Mouse (Mus musculus) hindbrain, embryonic 15.5 days (tissue): ENCODE measurements at regions not wholly inside any gene's neighbourhood (a gene's known extent, or its start where the extent isn't known, plus 50 kb on each side); places are given as distances from the start of the nearest gene placed in this dataset.

Experiments
- ATAC-seq: fragments of 200-750 bp; cut with Nextera tagmentation; 2 replicates; pipeline ENCODE4 v1.8.0; 2017; ENCODE audit warnings: low read depth, moderate number of reproducible peaks, moderate TSS enrichment; ENCODE audit not compliant: low FRiP score
- H3K27ac ChIP-seq: fragments of 300-500 bp; sonication (generic); replicated peaks from 2 replicates; pipeline ENCODE4 v1.5.1; 2015; ENCODE audit warnings: mild to moderate bottlenecking, inconsistent platforms
- H3K27me3 ChIP-seq: fragments of 300-500 bp; sonication (generic); 2 replicates; pipeline ENCODE4 v1.6.1; 2015; ENCODE audit warnings: control low read depth, inconsistent platforms
- H3K36me3 ChIP-seq: fragments of 300-500 bp; sonication (generic); 2 replicates; pipeline ENCODE4 v1.6.1; 2015; ENCODE audit warnings: control low read depth, inconsistent platforms
- H3K4me1 ChIP-seq: fragments of 300-500 bp; sonication (generic); replicated peaks from 2 replicates; pipeline ENCODE4 v1.6.1; 2015; ENCODE audit warnings: control low read depth, inconsistent platforms
- H3K4me2 ChIP-seq: fragments of 300-500 bp; sonication (generic); 2 replicates; pipeline ENCODE4 v1.6.1; 2015; ENCODE audit warnings: moderate library complexity, mild to moderate bottlenecking, inconsistent platforms
- H3K4me3 ChIP-seq: fragments of 300-500 bp; sonication (generic); 2 replicates; pipeline ENCODE4 v1.5.1; 2015; ENCODE audit warnings: mild to moderate bottlenecking, inconsistent platforms
- H3K9ac ChIP-seq: fragments of 300-500 bp; sonication (generic); 2 replicates; pipeline ENCODE4 v1.6.1; 2015; ENCODE audit warnings: inconsistent platforms
- H3K9me3 ChIP-seq: fragments of 300-500 bp; sonication (generic); 2 replicates; pipeline ENCODE4 v1.6.1; 2016; ENCODE audit warnings: control low read depth, inconsistent platforms
- WGBS: fragments of 180-500 bp; shearing (Covaris S2); methylation state at CpG from one replicate; pipeline ENCODE4 v1.1.7; 2015; 5-methylcytosine and 5-hydroxymethylcytosine counted together

GRCm38 (mm10) chr17:27339261-27339660 lies 135.0 kb upstream of the Lemd2 start:
- Histone ChIP-seq H3K36me3 (no peaks in the 10 kb centered on the region), H3K27me3 (no peaks in the 10 kb centered on the region), H3K4me1 (peaks cover 5% of the 10 kb centered on the region; the same call in 1 of the 2 replicates), H3K4me3 (no peak overlapping the region), H3K4me2 (no peak overlapping the region), H3K9me3 (no peaks in the 10 kb centered on the region), H3K27ac (no peak overlapping the region), H3K9ac (no peak overlapping the region)
- WGBS, result 49% methylated on average over 2 of the region's 2 CpGs
- no peak for ATAC-seq

GRCm38 (mm10) chr17:27335621-27336020 lies 131.4 kb upstream of the Lemd2 start:
- 49% methylated on average over 4 of the region's 4 CpGs for WGBS

GRCm38 (mm10) chr17:27333593-27333992 lies 129.3 kb upstream of the Lemd2 start:
- WGBS, result 83% methylated on average over 16 of the region's 16 CpGs
- ATAC-seq, result no peak

More at GRCm38 (mm10) chr17:27335621-27336020, 131.4 kb upstream of the Lemd2 start:
- Histone ChIP-seq H3K4me3 (no peak overlapping the region), H3K27me3 (no peaks in the 10 kb centered on the region), H3K27ac (no peak overlapping the region), H3K36me3 (no peaks in the 10 kb centered on the region), H3K4me2 (no peak overlapping the region), H3K4me1 (peaks cover 5% of the 10 kb centered on the region; the same call in 1 of the 2 replicates), H3K9ac (no peak overlapping the region), H3K9me3 (no peaks in the 10 kb centered on the region)
- ATAC-seq, result no peak

DNA sequence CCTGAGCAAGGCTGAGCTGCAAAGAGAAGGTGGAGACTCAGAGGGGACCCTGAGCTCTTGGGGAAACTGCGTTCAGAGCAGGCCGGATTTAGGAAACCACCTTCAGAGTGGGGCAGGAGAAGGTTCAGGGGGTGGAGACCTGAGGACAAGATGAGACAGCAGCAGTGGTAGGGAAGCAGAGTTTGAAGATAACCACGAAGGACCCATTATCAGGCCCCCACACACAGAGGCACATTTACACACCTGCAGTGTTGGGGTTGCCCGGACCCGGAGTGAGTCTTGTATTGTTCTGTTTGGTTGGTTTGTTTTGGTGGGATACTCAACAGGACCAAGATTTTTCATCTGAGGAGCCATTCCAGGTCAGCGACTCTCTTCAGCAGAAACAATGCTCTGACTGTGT lies 128.9 kb upstream of the Lemd2 start:
- Histone ChIP-seq H3K27me3 (no peaks in the 10 kb centered on the region), H3K4me1 (peaks cover 9% of the 10 kb centered on the region), H3K9me3 (no peaks in the 10 kb centered on the region), H3K9ac (no peak overlapping the region), H3K36me3 (no peaks in the 10 kb centered on the region), H3K4me3 (no peak overlapping the region), H3K27ac (no peak overlapping the region), H3K4me2 (no peak overlapping the region)
- WGBS, result 73% methylated on average over 6 of the region's 6 CpGs
- ATAC-seq, result no peak

More at GRCm38 (mm10) chr17:27333593-27333992, 129.3 kb upstream of the Lemd2 start:
- Histone ChIP-seq H3K4me3 (no peak overlapping the region), H3K4me2 (no peak overlapping the region), H3K36me3 (no peaks in the 10 kb centered on the region), H3K9ac (no peak overlapping the region), H3K27me3 (no peaks in the 10 kb centered on the region), H3K27ac (no peak overlapping the region), H3K9me3 (no peaks in the 10 kb centered on the region), H3K4me1 (peaks cover 9% of the 10 kb centered on the region)

DNA sequence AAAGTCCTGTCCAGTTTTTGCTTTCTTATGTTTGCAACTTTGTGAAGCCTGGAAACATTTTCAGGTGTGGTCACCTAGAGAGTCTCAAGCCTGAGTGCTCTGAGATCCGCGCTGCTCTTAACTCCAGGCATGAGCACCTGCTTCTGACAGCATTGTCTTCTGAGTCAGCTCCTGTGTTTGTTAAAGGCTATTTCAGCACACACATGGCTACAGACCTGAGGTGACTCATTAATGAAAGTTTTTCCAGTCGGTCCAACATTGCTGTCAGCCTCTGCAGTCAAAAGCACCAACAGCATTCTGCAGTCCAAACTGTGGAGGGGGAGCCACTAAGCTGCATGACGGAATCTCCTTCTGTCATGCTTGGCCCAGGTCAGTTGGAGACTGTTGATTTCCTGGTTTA lies 127.8 kb upstream of the Lemd2 start:
- 85% methylated on average over 4 of the region's 4 CpGs for WGBS
- ATAC-seq, result no peak

DNA sequence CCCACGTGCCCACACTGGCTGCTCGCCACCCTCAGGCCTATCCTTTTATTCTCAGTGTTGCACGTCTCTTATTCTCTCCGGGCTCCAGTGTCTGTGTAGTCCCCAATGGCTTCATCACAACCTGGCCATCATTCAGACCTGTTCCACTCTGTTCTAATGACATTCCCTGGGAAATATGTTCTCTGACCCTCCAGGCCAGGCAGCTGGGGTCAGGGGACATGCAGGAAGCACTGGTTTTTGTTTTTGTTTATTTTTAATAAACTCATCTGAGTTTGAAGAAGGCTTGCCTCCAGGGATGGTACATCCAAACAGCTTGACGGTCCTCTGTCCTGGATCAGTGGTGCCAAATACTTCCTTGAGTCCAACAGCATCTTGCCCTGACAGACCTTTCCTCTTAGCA lies 127.4 kb upstream of the Lemd2 start:
- WGBS, result 77% methylated on average over 5 of the region's 5 CpGs
- H3K27ac ChIP-seq, result no peak overlapping the region
- no peaks in the 10 kb centered on the region for H3K36me3 ChIP-seq
- no peaks in the 10 kb centered on the region for H3K9me3 ChIP-seq
- no peak overlapping the region for H3K9ac ChIP-seq
- H3K4me1 ChIP-seq, result peaks cover 9% of the 10 kb centered on the region
- no peaks in the 10 kb centered on the region for H3K27me3 ChIP-seq
- H3K4me2 ChIP-seq, result no peak overlapping the region
- ATAC-seq, result no peak
- no peak overlapping the region for H3K4me3 ChIP-seq

More for the DNA sequence above, 127.8 kb upstream of the Lemd2 start:
- Histone ChIP-seq H3K9ac (no peak overlapping the region), H3K4me1 (peaks cover 9% of the 10 kb centered on the region), H3K4me2 (no peak overlapping the region), H3K27ac (no peak overlapping the region), H3K27me3 (no peaks in the 10 kb centered on the region), H3K9me3 (no peaks in the 10 kb centered on the region), H3K4me3 (no peak overlapping the region), H3K36me3 (no peaks in the 10 kb centered on the region)

GRCm38 (mm10) chr17:27329791-27330190 lies 125.5 kb upstream of the Lemd2 start:
- Histone ChIP-seq H3K36me3 (no peaks in the 10 kb centered on the region), H3K4me3 (no peak overlapping the region), H3K4me1 (peaks cover 13% of the 10 kb centered on the region), H3K9ac (no peak overlapping the region), H3K4me2 (no peak overlapping the region), H3K27me3 (peaks cover 9% of the 10 kb centered on the region; the same call in 1 of the 2 replicates), H3K9me3 (no peaks in the 10 kb centered on the region), H3K27ac (no peak overlapping the region)
- WGBS, result 49% methylated on average over 6 of the region's 6 CpGs
- ATAC-seq, result no peak

- no peak for ATAC-seq
- Histone ChIP-seq H3K4me1 (peaks cover 13% of the 10 kb centered on the region), H3K4me3 (no peak overlapping the region), H3K9me3 (no peaks in the 10 kb centered on the region), H3K36me3 (no peaks in the 10 kb centered on the region), H3K9ac (no peak overlapping the region), H3K27ac (no peak overlapping the region), H3K4me2 (no peak overlapping the region), H3K27me3 (peaks cover 10% of the 10 kb centered on the region; the same call in 1 of the 2 replicates)
- WGBS, result 86% methylated on average over 8 of the region's 8 CpGs
These were observed 124.9 kb upstream of the Lemd2 start for GRCm38 (mm10) chr17:27329183-27329582.

- ATAC-seq, result peak; percentile 85; the same call in 1 of the 2 replicates
- peak overlapping the region; percentile 54 for H3K4me2 ChIP-seq
- peaks cover 13% of the 10 kb centered on the region for H3K4me1 ChIP-seq
- no peak overlapping the region for H3K9ac ChIP-seq
- H3K36me3 ChIP-seq, result no peaks in the 10 kb centered on the region
- H3K27ac ChIP-seq, result no peak overlapping the region
- WGBS, result 3% methylated on average over 18 of the region's 18 CpGs
- H3K4me3 ChIP-seq, result peak overlapping the region; percentile 31
- no peaks in the 10 kb centered on the region for H3K9me3 ChIP-seq
- H3K27me3 ChIP-seq, result peaks cover 10% of the 10 kb centered on the region; the same call in 1 of the 2 replicates
These were observed 120.8 kb upstream of the Lemd2 start for GRCm38 (mm10) chr17:27325002-27325460.

GRCm38 (mm10) chr17:27323513-27323912 lies 119.2 kb upstream of the Lemd2 start:
- Histone ChIP-seq H3K9ac (no peak overlapping the region), H3K4me2 (no peak overlapping the region), H3K27ac (no peak overlapping the region), H3K9me3 (no peaks in the 10 kb centered on the region), H3K36me3 (no peaks in the 10 kb centered on the region), H3K4me1 (peaks cover 10% of the 10 kb centered on the region), H3K27me3 (peaks cover 10% of the 10 kb centered on the region; the same call in 1 of the 2 replicates), H3K4me3 (no peak overlapping the region)
- 85% methylated on average over 2 of the region's 2 CpGs for WGBS
- no peak for ATAC-seq

GRCm38 (mm10) chr17:27322891-27323509 lies 118.7 kb upstream of the Lemd2 start:
- Histone ChIP-seq H3K9me3 (no peaks in the 10 kb centered on the region), H3K27me3 (peaks cover 10% of the 10 kb centered on the region; the same call in 1 of the 2 replicates), H3K4me3 (no peak overlapping the region), H3K4me1 (peaks cover 15% of the 10 kb centered on the region), H3K27ac (no peak overlapping the region), H3K36me3 (no peaks in the 10 kb centered on the region), H3K4me2 (no peak overlapping the region), H3K9ac (no peak overlapping the region)
- WGBS, result 81% methylated on average over 6 of the region's 6 CpGs
- ATAC-seq, result no peak

DNA sequence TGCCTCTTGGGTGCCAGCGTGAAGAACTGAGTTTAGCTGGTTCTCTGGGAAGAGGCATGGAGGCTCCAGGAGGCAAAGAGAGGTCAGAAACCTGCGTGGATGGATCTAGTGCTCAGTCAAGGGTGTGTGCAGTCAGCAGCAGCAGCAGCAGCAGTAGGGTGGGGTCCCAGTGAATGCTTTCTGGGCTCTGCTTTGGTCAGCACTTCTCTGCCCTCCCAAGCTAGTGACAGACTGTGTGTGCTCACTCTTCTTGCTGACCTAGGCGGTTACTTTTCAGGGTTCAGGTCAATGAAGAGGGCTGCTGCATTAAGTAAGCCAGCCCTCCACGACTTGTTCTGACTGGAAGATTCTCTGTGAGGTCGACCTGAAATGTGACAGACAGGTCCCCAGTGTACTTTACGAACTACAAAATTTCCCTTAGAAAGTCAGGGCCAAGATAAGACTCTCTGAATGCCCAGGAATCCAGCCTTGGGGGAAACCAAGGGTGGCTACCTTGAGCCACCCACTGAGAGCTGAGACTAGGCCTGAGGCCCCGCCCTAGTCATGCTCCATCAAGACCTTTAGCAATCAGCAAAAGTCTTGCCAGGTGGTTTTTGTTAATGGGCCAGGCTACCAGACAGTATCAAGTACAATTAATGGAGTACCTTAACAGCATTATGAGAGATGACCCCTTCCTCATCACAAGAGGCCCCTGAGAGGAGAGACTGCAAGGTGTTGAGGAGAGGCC lies 114.9 kb upstream of the Lemd2 start:
- Histone ChIP-seq H3K27me3 (no peaks in the 10 kb centered on the region), H3K4me3 (no peak overlapping the region), H3K4me2 (no peak overlapping the region), H3K27ac (no peak overlapping the region), H3K9ac (no peak overlapping the region), H3K4me1 (peaks cover 24% of the 10 kb centered on the region), H3K36me3 (no peaks in the 10 kb centered on the region), H3K9me3 (no peaks in the 10 kb centered on the region)
- WGBS, result 73% methylated on average over 7 of the region's 7 CpGs
- no peak for ATAC-seq
